Mouse (Mus musculus) kidney, embryonic 15.5 days (tissue): ENCODE measurements around the gene Gm45021. TPM values are rescaled to one million over a fixed set of nuclear protein-coding genes. Genes with fewer than 3 reads are reported as not detected.

ENCODE experiments used
- ATAC-seq: fragments of 200-750 bp; cut with Nextera tagmentation; replicated peaks from 2 replicates; pipeline ENCODE4 v1.8.0; 2017; ENCODE audit warnings: moderate TSS enrichment; ENCODE audit not compliant: low FRiP score
- H3K27ac ChIP-seq: fragments of 300-500 bp; sonication (generic); 2 replicates; pipeline ENCODE4 v1.5.1; 2015; ENCODE audit warnings: mild to moderate bottlenecking, inconsistent platforms
- H3K27me3 ChIP-seq: fragments of 300-500 bp; sonication (generic); 2 replicates; pipeline ENCODE4 v1.6.1; 2015; ENCODE audit warnings: inconsistent platforms
- H3K36me3 ChIP-seq: fragments of 300-500 bp; sonication (generic); 2 replicates; pipeline ENCODE4 v1.6.1; 2015; ENCODE audit warnings: inconsistent platforms
- H3K4me1 ChIP-seq: fragments of 300-500 bp; sonication (generic); 2 replicates; pipeline ENCODE4 v1.6.1; 2015; ENCODE audit warnings: inconsistent platforms
- H3K4me2 ChIP-seq: fragments of 300-500 bp; sonication (generic); 2 replicates; pipeline ENCODE4 v1.6.1; 2015; ENCODE audit warnings: moderate library complexity, mild to moderate bottlenecking, inconsistent platforms
- H3K4me3 ChIP-seq: fragments of 300-500 bp; sonication (generic); replicated peaks from 2 replicates; pipeline ENCODE4 v1.5.1; 2015; ENCODE audit warnings: mild to moderate bottlenecking, inconsistent platforms
- H3K9ac ChIP-seq: fragments of 300-500 bp; sonication (generic); 2 replicates; pipeline ENCODE4 v1.6.1; 2015; ENCODE audit warnings: mild to moderate bottlenecking, inconsistent platforms
- H3K9me3 ChIP-seq: fragments of 300-500 bp; sonication (generic); replicated peaks from 2 replicates; pipeline ENCODE4 v1.6.1; 2016; ENCODE audit warnings: inconsistent platforms
- WGBS: fragments of 180-500 bp; shearing (Covaris S2); methylation state at CpG from one replicate; pipeline ENCODE4 v1.1.7; 2015; ENCODE audit warnings: mixed read lengths; 5-methylcytosine and 5-hydroxymethylcytosine counted together
- polyA plus RNA-seq: library from polyadenylated mRNA; unstranded; fragments of >200 nt; fragmentation: Nextera tagmentation; extraction: Ambion mirVana; gene quantifications from 2 replicates; pipeline ENCODE4 v1.2.1, GENCODE M21; 2015

Gm45021 gene
- polyA plus RNA-seq, 1 experiment from 2014 or later = not detected

DNA sequence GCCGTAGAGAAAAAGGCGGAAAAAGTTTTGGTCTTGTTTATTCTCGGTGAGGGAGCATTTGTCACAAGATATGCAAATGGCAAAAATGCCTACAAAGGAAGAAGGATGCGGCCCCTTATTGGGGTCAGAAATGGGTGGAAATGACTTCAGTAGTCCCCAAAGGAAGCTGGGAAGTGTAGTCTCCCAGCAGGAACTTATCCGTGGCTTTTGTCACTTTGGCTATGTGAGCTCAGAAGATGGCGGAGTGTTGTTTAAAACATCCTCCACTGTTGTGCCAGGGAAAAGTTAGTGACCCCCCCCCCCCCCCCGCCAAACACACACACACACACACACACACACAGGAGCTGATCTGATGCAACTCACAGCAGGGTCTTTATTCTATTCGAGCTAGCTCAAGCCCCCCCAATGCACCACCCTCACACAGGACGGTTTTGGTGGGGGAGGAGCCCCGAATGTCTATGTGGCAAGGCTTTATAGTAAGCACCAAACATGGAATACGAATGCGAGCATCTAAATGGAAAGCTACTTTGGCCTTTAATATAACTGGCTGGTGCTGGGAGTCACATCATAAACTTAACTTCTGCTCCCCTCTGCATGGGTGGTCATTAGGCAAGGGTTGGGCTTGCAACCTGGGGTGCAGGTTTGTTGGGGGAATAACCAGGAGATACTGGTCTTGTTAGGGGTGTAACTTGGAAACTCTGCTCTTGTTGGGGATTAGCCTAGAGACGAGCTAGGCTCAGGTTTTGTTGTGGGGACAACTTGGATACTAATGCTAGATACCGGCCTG lies 34.1 kb upstream of the Gm45021 start:
- peak overlapping the region; percentile 36 for H3K9ac ChIP-seq
- no peaks in the 10 kb centered on the region for H3K9me3 ChIP-seq
- peak overlapping the region; percentile 70 for H3K4me2 ChIP-seq
- peak; percentile 85 for ATAC-seq
- no peaks in the 10 kb centered on the region for H3K36me3 ChIP-seq
- H3K27ac ChIP-seq = peak overlapping the region; percentile 97
- 31% methylated on average over 14 of the region's 14 CpGs for WGBS
- H3K4me1 ChIP-seq = peaks cover 15% of the 10 kb centered on the region
- peak overlapping the region; percentile 45 for H3K4me3 ChIP-seq
- H3K27me3 ChIP-seq = no peaks in the 10 kb centered on the region

DNA sequence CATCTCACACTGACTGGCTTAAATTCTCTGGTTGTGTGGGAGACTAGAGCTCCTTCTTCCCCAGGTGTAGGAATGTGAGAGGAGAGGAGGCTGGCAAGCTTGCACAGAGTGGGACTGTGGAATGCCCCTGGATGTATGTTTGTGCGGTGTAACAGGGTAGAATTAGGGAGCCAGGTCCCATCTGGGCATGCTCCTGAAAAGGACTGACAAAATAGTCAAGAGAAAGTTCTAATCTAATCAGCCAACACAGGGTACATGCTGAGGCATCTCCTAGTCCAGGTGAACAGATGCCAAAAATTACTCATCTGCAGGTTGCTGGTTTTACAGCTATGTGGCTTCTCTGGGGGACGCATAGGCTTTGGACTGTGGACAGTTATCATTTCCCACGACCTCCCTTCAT lies 33.5 kb upstream of the Gm45021 start:
- Histone ChIP-seq H3K4me2 (no peak overlapping the region; the same call in 1 of the 2 replicates), H3K9me3 (no peaks in the 10 kb centered on the region), H3K4me3 (no peak overlapping the region), H3K9ac (no peak overlapping the region), H3K4me1 (peaks cover 15% of the 10 kb centered on the region), H3K36me3 (no peaks in the 10 kb centered on the region), H3K27me3 (no peaks in the 10 kb centered on the region), H3K27ac (0 out of 2 replicates have a peak overlapping the region, but pooled peaks have one; percentile 97)
- no peak for ATAC-seq
- 89% methylated on average over 3 of the region's 3 CpGs for WGBS

- Histone ChIP-seq H3K4me2 (no peak overlapping the region), H3K36me3 (peaks cover 6% of the 10 kb centered on the region), H3K9ac (no peak overlapping the region), H3K9me3 (no peaks in the 10 kb centered on the region), H3K4me1 (peaks cover 34% of the 10 kb centered on the region), H3K27ac (peak overlapping the region; percentile 67; the same call in 1 of the 2 replicates), H3K27me3 (no peaks in the 10 kb centered on the region), H3K4me3 (no peak overlapping the region)
- WGBS = 82% methylated on average over 4 of the region's 4 CpGs
- no peak for ATAC-seq
Measured at GRCm38 (mm10) chr6:48565693-48566310, 23.6 kb upstream of the Gm45021 start.

DNA sequence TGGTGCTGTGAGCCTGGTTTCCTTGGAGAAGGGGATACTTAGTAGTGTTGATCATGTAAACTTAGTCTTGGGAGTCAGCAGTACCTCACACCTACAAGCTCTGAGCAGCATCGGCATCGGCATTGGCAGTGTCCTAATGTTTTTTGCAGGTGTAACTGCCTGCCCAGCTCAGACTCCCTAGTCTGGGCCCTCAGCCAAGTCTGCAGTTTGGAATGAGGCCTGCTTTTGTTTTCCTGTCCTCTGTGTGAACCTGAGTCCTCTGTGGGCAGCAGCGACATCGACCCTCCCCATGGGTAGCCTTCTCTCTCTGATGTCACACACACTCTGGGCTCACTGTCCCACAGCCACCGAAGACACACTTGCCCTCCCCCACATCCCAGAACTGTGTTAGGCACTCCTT lies 23.1 kb upstream of the Gm45021 start:
- H3K36me3 ChIP-seq = peaks cover 6% of the 10 kb centered on the region
- no peaks in the 10 kb centered on the region for H3K27me3 ChIP-seq
- H3K9ac ChIP-seq = no peak overlapping the region
- ATAC-seq = peak; percentile 26
- H3K4me2 ChIP-seq = no peak overlapping the region
- no peaks in the 10 kb centered on the region for H3K9me3 ChIP-seq
- no peak overlapping the region for H3K4me3 ChIP-seq
- peaks cover 34% of the 10 kb centered on the region for H3K4me1 ChIP-seq
- peak overlapping the region; percentile 67 for H3K27ac ChIP-seq
- WGBS = 25% methylated on average over 5 of the region's 5 CpGs

DNA sequence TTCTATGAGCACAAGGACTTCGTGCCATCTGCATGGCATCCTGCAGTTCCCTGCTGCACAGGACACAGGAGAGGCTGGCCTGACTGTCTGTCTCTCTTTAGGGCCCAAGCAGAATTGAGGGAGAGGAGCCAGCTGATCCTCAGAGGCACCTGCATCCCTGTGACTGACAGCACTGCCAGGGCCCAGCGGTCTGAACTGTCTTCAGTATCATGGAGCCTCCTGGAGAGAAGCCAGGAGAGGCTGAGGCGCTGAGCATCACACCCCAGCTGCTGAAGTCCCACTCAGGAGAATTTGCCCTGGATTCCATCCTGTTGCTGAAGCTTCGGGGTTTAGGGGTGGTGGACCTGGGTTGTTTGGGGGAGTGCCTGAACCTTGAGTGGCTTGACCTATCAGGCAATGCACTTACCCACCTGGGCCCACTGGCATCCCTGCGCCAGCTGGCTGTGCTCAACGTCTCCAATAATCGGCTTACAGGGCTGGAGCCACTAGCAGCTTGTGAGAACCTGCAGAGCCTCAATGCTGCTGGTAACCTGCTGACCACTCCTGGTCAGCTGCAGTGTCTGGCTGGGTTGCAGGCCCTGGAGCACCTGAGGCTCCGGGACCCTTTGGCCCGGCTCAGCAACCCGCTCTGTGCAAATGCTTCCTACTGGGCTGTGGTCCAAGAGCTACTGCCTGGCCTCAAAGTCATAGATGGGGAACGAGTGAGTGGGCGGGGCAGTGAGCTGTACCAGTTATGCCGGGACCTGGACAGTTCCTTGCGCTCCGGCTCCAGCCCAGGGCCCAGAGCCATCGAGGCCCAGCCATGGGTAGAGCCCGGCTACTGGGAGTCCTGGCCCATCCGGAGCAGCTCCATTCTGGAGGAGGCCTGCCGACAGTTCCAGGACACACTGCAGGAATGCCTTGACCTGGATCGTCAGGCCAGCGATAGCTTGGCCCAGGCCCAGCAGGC lies 21.1 kb upstream of the Gm45021 start:
- peak overlapping the region; percentile 82 for H3K27ac ChIP-seq
- ATAC-seq = peak; percentile 31
- no peak overlapping the region for H3K4me3 ChIP-seq
- no peaks in the 10 kb centered on the region for H3K9me3 ChIP-seq
- H3K4me2 ChIP-seq = no peak overlapping the region
- H3K27me3 ChIP-seq = no peaks in the 10 kb centered on the region
- WGBS = 57% methylated on average over 21 of the region's 21 CpGs
- H3K36me3 ChIP-seq = peaks cover 6% of the 10 kb centered on the region; the same call in 1 of the 2 replicates
- peaks cover 54% of the 10 kb centered on the region for H3K4me1 ChIP-seq
- no peak overlapping the region for H3K9ac ChIP-seq

- WGBS = 59% methylated on average over 8 of the region's 8 CpGs
Measured at GRCm38 (mm10) chr6:48569065-48569807, 20.2 kb upstream of the Gm45021 start.

GRCm38 (mm10) chr6:48572014-48572413 lies 17.4 kb upstream of the Gm45021 start:
- Histone ChIP-seq H3K9ac (no peak overlapping the region), H3K4me3 (peak overlapping the region; percentile 12), H3K4me1 (peaks cover 41% of the 10 kb centered on the region), H3K36me3 (no peaks in the 10 kb centered on the region), H3K27me3 (no peaks in the 10 kb centered on the region), H3K27ac (peak overlapping the region; percentile 75), H3K4me2 (peak overlapping the region; percentile 47), H3K9me3 (no peaks in the 10 kb centered on the region)
- ATAC-seq = no peak
- WGBS = 91% methylated on average over 5 of the region's 5 CpGs

More at GRCm38 (mm10) chr6:48569065-48569807, 20.2 kb upstream of the Gm45021 start:
- Histone ChIP-seq H3K4me2 (no peak overlapping the region), H3K4me3 (no peak overlapping the region), H3K9me3 (no peaks in the 10 kb centered on the region), H3K4me1 (peaks cover 55% of the 10 kb centered on the region), H3K9ac (no peak overlapping the region), H3K27me3 (no peaks in the 10 kb centered on the region), H3K36me3 (peaks cover 6% of the 10 kb centered on the region; the same call in 1 of the 2 replicates), H3K27ac (peak overlapping the region; percentile 82)
- ATAC-seq = no peak

GRCm38 (mm10) chr6:48572572-48573061 lies 16.8 kb upstream of the Gm45021 start, which contains the start of gene Rarres2:
Rarres2 (minus strand) TSS chr6:48572789.
- no peak within 1 kb of the TSS for H3K9ac ChIP-seq
- no peaks in the 10 kb centered on the region for H3K27me3 ChIP-seq
- H3K4me3 ChIP-seq = peak within 1 kb of the TSS; percentile 12
- peak within 1 kb of the TSS; percentile 75 for H3K27ac ChIP-seq
- H3K4me2 ChIP-seq = peak within 1 kb of the TSS; percentile 47
- no peaks in the 10 kb centered on the region for H3K9me3 ChIP-seq
- H3K36me3 ChIP-seq = no peaks in the 10 kb centered on the region
- WGBS = 10% methylated on average over 6 of the region's 6 CpGs
- ATAC-seq = peak; percentile 58
- peaks cover 43% of the 10 kb centered on the region for H3K4me1 ChIP-seq

GRCm38 (mm10) chr6:48573280-48573679 lies 16.1 kb upstream of the Gm45021 start:
- peak; percentile 49; the same call in 1 of the 2 replicates for ATAC-seq
- Histone ChIP-seq H3K9me3 (no peaks in the 10 kb centered on the region), H3K4me2 (no peak overlapping the region), H3K4me1 (peaks cover 43% of the 10 kb centered on the region), H3K36me3 (no peaks in the 10 kb centered on the region), H3K27me3 (no peaks in the 10 kb centered on the region), H3K4me3 (no peak overlapping the region), H3K9ac (no peak overlapping the region), H3K27ac (peak overlapping the region; percentile 72)
- 25% methylated on average over 10 of the region's 10 CpGs for WGBS

- Histone ChIP-seq H3K27me3 (no peaks in the 10 kb centered on the region), H3K36me3 (no peaks in the 10 kb centered on the region), H3K4me3 (no peak overlapping the region), H3K9me3 (no peaks in the 10 kb centered on the region), H3K9ac (no peak overlapping the region), H3K4me1 (peaks cover 41% of the 10 kb centered on the region), H3K4me2 (no peak overlapping the region), H3K27ac (no peak overlapping the region)
- no peak for ATAC-seq
- WGBS = 72% methylated on average over 3 of the region's 3 CpGs
Measured at GRCm38 (mm10) chr6:48573981-48574380, 15.4 kb upstream of the Gm45021 start.

DNA sequence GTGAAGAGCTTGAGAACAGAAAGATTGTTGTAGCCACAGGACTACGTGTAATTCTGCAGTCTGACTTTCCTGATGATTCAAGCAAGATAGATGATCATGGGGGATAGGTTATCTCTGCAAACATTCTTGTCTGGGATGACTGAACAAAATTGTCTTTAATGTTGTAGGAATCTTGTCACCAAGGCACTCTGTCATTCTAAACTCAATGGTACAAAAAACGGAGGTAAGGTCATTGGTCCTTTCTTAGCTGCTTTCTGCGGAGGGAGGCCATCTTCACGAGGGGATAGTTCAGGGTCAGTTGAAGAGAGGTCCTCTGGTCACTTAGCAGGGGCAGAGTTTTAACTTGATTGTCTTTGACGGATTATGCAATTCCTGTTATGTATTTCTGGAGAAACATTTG lies 10.7 kb upstream of the Gm45021 start:
- no peak overlapping the region for H3K9ac ChIP-seq
- no peaks in the 10 kb centered on the region for H3K27me3 ChIP-seq
- ATAC-seq = no peak
- H3K4me3 ChIP-seq = no peak overlapping the region
- H3K4me1 ChIP-seq = peaks cover 18% of the 10 kb centered on the region
- H3K36me3 ChIP-seq = no peaks in the 10 kb centered on the region
- WGBS = 24% methylated on average over 5 of the region's 5 CpGs
- peak overlapping the region; percentile 61; the same call in 1 of the 2 replicates for H3K27ac ChIP-seq
- H3K4me2 ChIP-seq = no peak overlapping the region
- H3K9me3 ChIP-seq = no peaks in the 10 kb centered on the region
